Mouse (Mus musculus): ENCODE data around the gene Parva.

The Parva gene

DNA sequence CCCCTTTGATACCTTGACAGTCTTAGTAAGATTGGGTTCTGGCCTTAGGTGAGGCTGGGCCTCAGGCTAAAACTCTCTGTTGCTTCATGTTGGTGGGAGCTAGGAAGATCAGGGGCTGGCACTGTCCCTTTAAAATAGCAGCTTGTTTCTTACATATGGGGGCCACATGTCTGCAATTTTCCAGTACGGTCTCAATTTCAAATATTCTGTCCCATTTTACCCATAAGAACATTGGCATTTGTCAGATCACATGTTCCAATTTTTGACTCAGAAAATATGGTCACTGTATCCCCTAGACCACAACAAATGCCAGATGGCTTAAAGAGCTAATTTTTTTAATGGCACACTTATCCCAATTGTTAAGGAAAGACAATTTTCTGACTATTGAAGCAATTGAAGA is 85.6 kb downstream of the Parva start:
- DNase-seq (ENCODE audit: low spot score in 2 of 2), result no peak

DNA sequence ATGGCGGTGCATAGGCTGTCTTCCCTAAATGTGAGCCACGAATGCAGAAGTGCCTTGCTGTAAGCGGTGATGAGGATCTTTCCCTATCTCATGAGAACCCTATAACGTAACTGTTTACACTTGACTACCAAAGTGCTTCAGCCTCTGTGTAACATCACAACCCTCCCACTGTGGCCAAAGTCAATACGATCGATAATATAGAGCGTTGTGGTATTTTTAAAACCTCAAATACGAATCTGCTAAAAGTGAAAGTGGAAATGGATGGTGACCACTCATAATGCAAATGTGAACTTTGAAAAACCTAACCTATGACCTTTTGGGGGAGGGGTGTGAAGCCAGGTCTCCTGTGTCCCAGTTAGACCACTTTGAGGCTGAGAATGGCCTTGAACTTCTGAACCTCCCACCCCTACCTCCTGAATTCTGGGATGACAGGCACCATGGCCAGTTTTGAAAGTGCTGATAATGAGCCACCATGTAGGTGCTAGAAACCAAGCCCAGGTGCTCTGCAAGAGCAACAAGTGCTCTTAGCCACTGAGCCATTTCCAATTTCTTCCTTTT is 87.4 kb downstream of the Parva start:
- no peak for DNase-seq (ENCODE audit: low spot score in 2 of 2)

- no peak for DNase-seq (ENCODE audit: low spot score in 2 of 2)
Measured at GRCm38 (mm10) chr7:112525465-112525864, 98.2 kb downstream of the Parva start.

GRCm38 (mm10) chr7:112526226-112526625 is 98.9 kb downstream of the Parva start:
- no peak for DNase-seq (ENCODE audit: low spot score in 2 of 2)

DNA sequence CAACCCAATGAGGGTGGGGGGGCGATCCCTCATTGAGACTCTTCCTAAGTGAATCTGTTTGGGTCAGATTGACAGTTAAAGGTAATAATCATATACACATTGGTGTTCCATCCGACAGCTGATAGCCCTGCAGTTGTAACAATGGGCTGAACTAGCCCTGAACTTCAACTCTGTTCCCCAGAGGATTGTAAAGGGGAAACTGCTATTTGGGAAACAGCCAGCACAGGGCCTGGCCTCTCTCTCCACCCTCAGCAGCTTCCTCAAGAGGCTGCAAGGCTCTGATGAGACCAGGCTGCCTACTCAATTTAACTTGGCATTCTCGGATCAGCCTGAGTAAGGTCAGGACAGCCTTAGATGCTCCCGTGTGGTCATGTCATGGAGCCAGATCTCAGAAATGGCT is 99.9 kb downstream of the Parva start:
- DNase-seq (ENCODE audit: low spot score in 2 of 2), result no peak

DNA sequence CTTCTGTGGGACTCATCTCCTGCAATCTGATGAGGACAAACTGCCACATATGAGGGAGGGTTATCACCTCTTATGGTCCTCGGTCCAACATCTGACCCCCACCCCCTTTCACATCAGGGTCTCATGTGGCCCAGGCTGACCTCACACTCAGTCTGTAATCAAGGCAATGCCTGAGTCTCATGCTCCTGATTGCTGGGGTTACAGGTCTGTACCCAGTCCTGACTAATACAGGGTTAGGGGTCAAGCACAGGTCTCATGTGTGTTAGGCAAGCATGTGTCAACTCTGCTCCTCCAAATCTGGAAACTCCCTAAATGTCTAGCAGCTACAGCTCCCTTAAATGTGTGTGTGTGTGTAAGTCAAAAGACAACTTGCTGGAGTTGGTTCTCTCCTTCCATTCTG is 100.8 kb downstream of the Parva start:
- no peak for DNase-seq (ENCODE audit: low spot score in 2 of 2)

GRCm38 (mm10) chr7:112528582-112529360 is 101.5 kb downstream of the Parva start:
- no peak for DNase-seq (ENCODE audit: low spot score in 2 of 2)

GRCm38 (mm10) chr7:112530924-112531323 is 103.6 kb downstream of the Parva start:
- DNase-seq (ENCODE audit: low spot score in 2 of 2), result no peak

GRCm38 (mm10) chr7:112534148-112534547 is 106.8 kb downstream of the Parva start:
- no peak for DNase-seq (ENCODE audit: low spot score in 2 of 2)

DNA sequence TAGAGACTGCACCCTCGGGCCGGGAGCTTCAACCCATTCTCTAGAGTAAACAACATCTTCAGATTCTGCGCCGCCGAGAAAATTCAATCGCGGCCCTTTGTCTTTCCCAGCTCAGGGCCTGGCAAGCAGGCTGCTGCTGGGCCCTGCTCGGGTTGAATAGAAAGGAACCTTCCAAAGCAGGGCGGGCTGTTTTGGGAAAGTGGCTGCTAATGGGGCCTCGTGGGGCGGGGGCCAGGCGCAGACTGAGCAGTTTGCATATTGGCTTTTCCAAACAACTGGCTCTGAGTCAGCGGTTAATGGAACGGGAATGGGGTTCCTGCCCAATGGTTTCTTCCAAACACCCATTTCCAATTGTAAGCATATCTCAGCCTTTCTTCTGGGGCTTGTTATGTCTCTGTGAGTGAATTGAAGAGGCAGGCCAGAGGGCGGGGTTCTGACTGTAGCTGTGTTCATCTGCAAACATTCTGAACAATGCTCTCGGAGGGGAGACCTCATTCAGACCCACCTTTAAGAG is 108.2 kb downstream of the Parva start:
- DNase-seq (ENCODE audit: low spot score in 2 of 2), result no peak

GRCm38 (mm10) chr7:112549136-112549535 is 121.8 kb downstream of the Parva start:
- DNase-seq (ENCODE audit: low spot score in 2 of 2), result no peak

DNA sequence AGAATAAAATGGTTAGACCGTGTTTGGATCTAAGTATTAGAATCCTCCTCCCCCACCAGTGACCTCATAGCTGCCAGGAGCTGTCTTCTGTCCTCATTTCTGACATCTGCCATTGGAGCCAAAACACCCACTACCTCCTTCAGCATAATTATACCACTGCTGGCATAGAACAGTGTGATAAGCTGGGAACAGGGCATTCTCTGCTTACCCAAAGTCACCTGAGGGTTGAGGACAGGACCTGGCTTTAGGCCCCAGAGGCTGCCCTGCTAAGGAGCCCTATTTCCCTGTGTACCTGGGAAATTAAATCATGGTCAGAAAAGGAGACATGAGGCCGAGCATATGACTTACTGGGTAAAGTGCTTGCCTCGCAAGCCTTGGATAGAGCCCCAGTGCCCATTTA is 134.2 kb downstream of the Parva start:
- no peak for DNase-seq (ENCODE audit: low spot score in 2 of 2)

- DNase-seq (ENCODE audit: low spot score in 2 of 2), result no peak
Measured at GRCm38 (mm10) chr7:112567004-112567403, 139.7 kb downstream of the Parva start.

DNA sequence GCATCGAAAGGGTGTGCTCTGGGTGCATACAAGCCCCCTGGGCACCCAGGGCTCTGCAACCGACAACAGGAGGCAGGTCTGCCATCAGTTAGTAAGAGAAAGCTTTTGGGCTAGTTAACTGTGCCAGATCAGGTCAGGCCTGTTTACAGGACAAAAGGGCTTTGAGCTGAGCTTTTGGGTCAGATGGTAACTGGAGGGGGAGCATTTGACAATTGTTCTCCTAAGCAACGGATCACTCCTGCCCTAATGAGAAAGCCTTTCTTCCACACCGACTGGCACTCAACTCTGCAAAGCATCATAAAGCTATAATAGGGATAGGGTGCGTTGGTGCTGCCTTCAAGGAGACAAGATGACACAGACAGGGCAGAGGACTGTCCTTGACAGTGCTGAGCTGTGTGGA is 141.7 kb downstream of the Parva start:
- DNase-seq (ENCODE audit: low spot score in 2 of 2), result no peak

DNA sequence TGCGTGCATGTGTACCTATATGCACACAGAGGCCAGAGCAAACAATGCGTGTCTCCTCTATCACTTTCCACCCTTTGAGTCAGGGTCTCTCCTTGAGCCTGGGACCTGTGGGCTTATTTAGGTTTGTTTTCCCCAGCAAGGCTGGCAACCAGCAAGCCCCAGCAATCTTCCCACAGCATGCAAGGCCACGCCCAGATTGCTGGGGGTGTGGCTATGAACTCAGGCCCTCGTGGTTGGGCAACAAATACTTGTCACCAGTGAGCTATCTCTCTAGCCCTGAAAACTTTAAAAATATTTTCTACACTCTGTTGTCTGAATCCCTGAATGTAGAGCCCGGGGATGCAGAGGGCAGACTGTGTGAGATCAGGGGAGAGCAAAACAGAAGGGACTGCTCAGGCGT is 154.3 kb downstream of the Parva start:
- DNase-seq (ENCODE audit: low spot score in 2 of 2), result no peak

DNA sequence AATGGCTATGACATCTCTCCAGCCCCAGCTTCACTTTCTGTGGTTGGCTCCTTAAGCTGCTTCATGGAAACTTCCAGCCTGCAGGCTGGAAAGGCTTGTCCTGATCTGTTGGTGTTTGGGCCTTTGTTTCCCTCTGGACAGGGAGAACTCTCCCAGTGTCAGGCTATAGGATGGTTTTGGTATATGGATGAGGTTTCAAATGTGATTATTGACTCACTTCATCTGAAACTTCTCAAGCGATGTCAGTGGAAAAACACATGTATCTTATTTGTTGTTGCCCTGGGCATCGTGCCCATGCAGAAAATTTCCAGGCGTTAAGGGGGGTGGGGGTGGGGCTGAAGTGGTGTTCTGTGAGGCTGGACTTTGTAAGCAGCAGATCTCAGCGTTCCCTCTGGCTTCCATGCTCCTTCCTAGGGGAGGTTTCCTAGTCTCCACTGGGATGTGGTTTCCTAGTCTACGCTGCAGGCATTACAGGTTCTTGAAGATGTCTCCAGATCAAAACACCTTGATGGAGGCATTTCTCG is 155.6 kb downstream of the Parva start:
- no peak for DNase-seq (ENCODE audit: low spot score in 2 of 2)

DNA sequence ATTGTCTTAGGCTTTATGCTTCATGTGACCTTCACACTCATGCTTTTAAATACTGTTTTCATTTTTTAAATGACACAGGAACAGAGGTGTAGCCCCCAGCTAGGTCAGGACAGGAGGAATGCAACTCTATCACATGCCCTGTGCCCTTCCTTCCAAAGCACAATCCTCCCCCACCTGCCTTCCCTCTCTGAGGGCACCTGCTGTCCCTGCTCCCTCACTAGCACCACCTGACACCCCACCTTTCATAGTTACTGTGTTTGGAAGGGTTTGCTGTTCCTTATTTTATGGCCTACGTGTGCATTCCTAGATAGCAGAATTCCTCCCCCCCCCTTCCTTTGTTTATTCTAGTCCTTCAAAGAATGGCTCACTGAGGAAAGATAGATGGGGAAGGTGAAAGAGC is 160.1 kb downstream of the Parva start:
- DNase-seq (ENCODE audit: low spot score in 2 of 2), result no peak

DNA sequence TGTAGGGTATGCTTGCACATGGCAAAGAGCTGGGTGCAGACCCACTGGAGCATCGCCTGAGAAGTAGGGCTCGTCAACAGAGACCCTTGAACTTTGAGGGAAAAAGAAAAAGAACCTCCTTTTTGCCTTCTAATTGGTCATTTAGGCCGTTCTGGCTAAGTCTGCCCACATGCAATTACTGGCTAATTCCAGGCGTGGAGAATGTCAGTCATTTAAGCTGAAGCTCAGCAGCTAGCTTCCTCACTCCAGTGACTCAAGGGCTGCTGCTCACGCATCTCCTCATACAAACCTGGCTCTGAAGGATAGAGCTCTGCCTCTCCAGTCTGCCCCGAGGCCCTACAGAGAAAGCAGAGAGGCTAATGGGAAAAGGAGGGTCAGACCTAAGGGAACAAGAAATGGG is 162.2 kb downstream of the Parva start:
- no peak for DNase-seq (ENCODE audit: low spot score in 2 of 2)

DNA sequence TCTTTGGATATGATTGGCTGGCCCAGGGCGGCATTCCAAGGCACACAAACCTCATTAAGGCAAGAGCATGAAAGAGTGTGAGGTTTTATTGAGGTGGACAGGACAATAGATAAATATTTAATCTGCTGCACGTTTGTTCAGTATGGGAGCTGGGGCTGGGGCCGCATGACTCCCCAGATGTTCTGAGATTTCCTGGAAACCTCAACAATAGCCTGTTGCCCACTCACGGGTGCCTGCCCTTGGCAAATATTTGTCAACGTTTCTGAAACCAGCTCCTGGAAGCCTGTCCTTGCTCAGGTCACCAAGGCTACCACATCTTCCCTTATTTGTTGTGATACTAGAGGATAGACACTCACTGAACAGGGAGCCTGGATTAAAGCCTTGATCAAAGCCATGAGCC is 166.3 kb downstream of the Parva start:
- no peak for DNase-seq (ENCODE audit: low spot score in 2 of 2)

- no peak for DNase-seq (ENCODE audit: low spot score in 2 of 2)
Measured at GRCm38 (mm10) chr7:112595226-112595850, 168.0 kb downstream of the Parva start.

DNA sequence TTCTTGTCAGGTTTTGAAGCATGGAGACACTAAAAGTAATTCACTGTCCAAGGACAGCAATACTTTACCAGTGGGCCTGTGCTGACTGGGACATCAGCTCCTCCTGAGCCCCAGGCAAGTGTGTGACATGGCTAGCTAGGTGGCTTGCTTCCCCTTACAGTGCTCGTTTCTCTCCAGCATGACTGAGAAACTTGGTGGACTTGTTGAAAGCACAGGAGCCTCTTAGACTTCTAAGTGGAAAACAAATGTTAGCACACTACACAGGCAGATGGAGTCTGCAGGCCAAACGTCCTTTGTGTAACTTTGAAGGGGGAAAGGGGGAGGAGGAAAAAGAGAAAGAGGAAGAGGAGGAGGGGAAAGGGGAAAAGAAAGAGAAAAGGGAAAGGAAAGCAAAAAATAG is 172.3 kb downstream of the Parva start:
- DNase-seq (ENCODE audit: low spot score in 2 of 2), result no peak

- no peak for DNase-seq (ENCODE audit: low spot score in 2 of 2)
Measured at GRCm38 (mm10) chr7:112600163-112600562, 172.9 kb downstream of the Parva start.

DNA sequence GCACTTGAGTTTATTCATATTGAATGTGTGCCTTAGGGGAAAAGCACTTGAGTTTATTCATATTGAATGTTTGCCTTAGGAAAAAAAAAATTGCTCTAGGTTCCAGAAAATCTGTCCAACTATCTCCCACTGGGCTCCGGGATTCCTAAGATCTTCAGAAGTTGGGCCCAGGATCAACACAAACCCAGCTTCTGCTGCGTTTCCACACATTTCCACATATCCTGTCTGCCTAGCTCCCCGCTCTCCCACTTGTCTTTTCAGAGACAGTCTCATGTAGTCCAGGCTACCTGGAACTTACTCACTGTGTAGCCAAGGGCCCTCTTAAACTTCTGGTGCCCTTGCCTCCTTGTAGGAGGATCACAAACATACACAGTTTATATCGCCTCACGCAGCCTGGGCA is 175.7 kb downstream of the Parva start:
- DNase-seq (ENCODE audit: low spot score in 2 of 2), result no peak

Data from natural killer cell, adult 2 months (primary cell).